7 mouse cellular contexts compared by ENCODE assay signal in the genomic region with DNA sequence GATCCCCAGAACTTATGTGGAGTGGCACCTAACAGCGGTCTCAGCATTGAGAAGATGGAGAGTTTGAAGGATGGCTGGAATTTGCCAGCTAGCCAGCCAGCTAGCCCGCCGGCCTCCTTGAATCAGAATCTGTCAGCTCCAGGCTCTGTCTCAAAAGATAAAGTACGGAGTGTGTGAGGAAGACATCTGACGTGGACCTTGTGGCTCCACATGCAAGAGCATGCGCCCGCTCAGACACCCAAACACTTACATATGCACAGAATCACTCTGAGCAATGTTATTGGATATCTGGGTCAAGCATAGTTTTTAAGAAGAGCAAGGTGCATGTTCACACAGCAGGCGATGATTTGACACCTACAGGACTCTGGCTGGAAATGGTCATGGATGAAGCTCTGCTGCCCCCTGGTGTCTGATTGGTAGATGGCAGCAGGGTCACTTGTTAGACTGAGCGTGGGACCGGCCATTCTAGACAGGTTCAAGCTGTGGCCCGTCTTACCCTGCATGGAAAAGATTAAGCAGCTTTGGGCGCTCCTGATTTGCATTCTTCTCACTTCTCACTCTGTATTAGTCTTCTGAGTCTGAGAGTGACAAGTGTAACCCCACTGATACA. TPM values are rescaled to one million over a fixed set of nuclear protein-coding genes. Genes with fewer than 3 reads are reported as not detected.
A peak's percentile ranks its signal among the peaks of the same experiment; 100 is the strongest.
DNase-seq lines count a peak whose midpoint lies in the region; ATAC-seq and TF ChIP-seq lines count a peak whose summit lies in the region.

No protein-coding gene starts in this region.

- H3K4me3 ChIP-seq in intestine, embryonic 14.5 days (ENCODE audit: low read depth, low read length), result no peak overlapping the region
- H3K4me3 ChIP-seq in midbrain, embryonic 12.5 days, result no peak overlapping the region
- H3K4me3 ChIP-seq in small intestine, adult 2 months (ENCODE audit: low read depth, low read length), result no peak overlapping the region

- no peak overlapping the region for H3K9ac ChIP-seq in intestine, embryonic 14.5 days (ENCODE audit: low read length)
- no peak overlapping the region for H3K9ac ChIP-seq in midbrain, embryonic 12.5 days (replicated peaks)

- TF ChIP-seq POLR2A in small intestine, adult 2 months (IDR thresholded peaks at IDR 0.05; ENCODE audit: low read depth, low read length), result no peak

- H3K9me3 ChIP-seq in intestine, embryonic 14.5 days (ENCODE audit: control insufficient read depth, low read length), result no peaks in the 10 kb centered on the region
- H3K9me3 ChIP-seq in midbrain, embryonic 12.5 days, result no peaks in the 10 kb centered on the region

- no peaks in the 10 kb centered on the region for H3K27me3 ChIP-seq in intestine, embryonic 14.5 days (replicated peaks; ENCODE audit: control insufficient read depth, insufficient read depth, low read length)
- H3K27me3 ChIP-seq in midbrain, embryonic 12.5 days, result no peaks in the 10 kb centered on the region
- H3K27me3 ChIP-seq in small intestine, adult 2 months (ENCODE audit: control insufficient read depth, insufficient read depth, low read length), result no peaks in the 10 kb centered on the region

- no peak overlapping the region for H3K4me2 ChIP-seq in intestine, embryonic 14.5 days (ENCODE audit: low read length)
- H3K4me2 ChIP-seq in midbrain, embryonic 12.5 days (replicated peaks), result no peak overlapping the region

- TF ChIP-seq CTCF in small intestine, adult 2 months (IDR thresholded peaks at IDR 0.05; ENCODE audit: extremely low read depth, insufficient read length, insufficient replicate concordance, low read depth, low read length), result peak; percentile 88; the same call in 1 of the 2 replicates

- peaks cover 12% of the 10 kb centered on the region for H3K36me3 ChIP-seq in intestine, embryonic 14.5 days (ENCODE audit: control insufficient read depth, insufficient read depth, low read length)
- peaks cover 28% of the 10 kb centered on the region for H3K36me3 ChIP-seq in midbrain, embryonic 12.5 days
- H3K36me3 ChIP-seq in small intestine, adult 2 months (ENCODE audit: control insufficient read depth, insufficient read depth, low read length), result no peaks in the 10 kb centered on the region

- H3K4me1 ChIP-seq in intestine, embryonic 14.5 days (replicated peaks; ENCODE audit: control insufficient read depth, insufficient read depth, low read length), result no peaks in the 10 kb centered on the region
- H3K4me1 ChIP-seq in midbrain, embryonic 12.5 days, result no peaks in the 10 kb centered on the region
- H3K4me1 ChIP-seq in small intestine, adult 2 months (ENCODE audit: control insufficient read depth, insufficient read depth, insufficient read length, low read length), result no peaks in the 10 kb centered on the region

- peak; percentile 63 for ATAC-seq in intestine, embryonic 14.5 days (replicated peaks; ENCODE audit: low FRiP score, low TSS enrichment, low read depth)
- peak; percentile 54; the same call in 1 of the 2 replicates for ATAC-seq in midbrain, embryonic 12.5 days (ENCODE audit: low FRiP score, low read depth)

- no peak overlapping the region for H3K27ac ChIP-seq in intestine, embryonic 14.5 days (ENCODE audit: low read depth)
- no peak overlapping the region for H3K27ac ChIP-seq in midbrain, embryonic 12.5 days (replicated peaks)
- no peak overlapping the region for H3K27ac ChIP-seq in small intestine, adult 2 months (ENCODE audit: insufficient read depth, low read depth, low read length)

- WGBS in intestine, embryonic 14.5 days, result 39% methylated on average over 12 of the region's 12 CpGs
- WGBS in midbrain, embryonic 12.5 days, result 47% methylated on average over 12 of the region's 12 CpGs
- 39% methylated on average over 12 of the region's 12 CpGs for WGBS in small intestine, adult 2 months

- DNase-seq in ZHBTc4 (ENCODE audit: low read depth, low spot score), result peak; percentile 91
- peak; percentile 91 to 98 for DNase-seq in cerebellum, postnatal 36 days
- peak; percentile 79 to 82 for DNase-seq in gastrocnemius, adult 8-10 months (ENCODE audit: low spot score in 2 of 2)
- DNase-seq in intestine, embryonic 14.5 days (ENCODE audit: low spot score), result peak; percentile 96
- peak; percentile 45 to 94 for DNase-seq in left cerebral cortex, adult 9 months (ENCODE audit: low spot score in 2 of 2)

RNA-seq across cellular contexts. Expression of a gene that starts 11.0 kb away (rescaled TPM):
- 1 to 10 TPM in 2 of 4 experiments, under 1 TPM in 1, not detected in 1; 0.88 to 3.6 (median 1.7) TPM for total RNA-seq in gastrocnemius, adult 8-10 months (2022)
- polyA plus RNA-seq in intestine, embryonic 14.5 days (2014; fragmentation: Nextera tagmentation; extraction: Ambion mirVana), result 2.4 and 5.2 TPM in 2 replicates
- polyA plus RNA-seq in midbrain, embryonic 12.5 days (2016; fragmentation: Nextera tagmentation; extraction: Ambion mirVana), result 2.9 and 3.0 TPM in 2 replicates
- 2.3 and 4.6 TPM in 2 replicates for polyA plus RNA-seq in small intestine, adult 2 months (2012; rRNA removed)

RNA-seq across cellular contexts. Expression of a gene that starts 18.5 kb away (rescaled TPM):
- total RNA-seq in gastrocnemius, adult 8-10 months (2022), result 10 to 100 TPM; 42.6 to 50.9 (median 47.3) TPM
- polyA plus RNA-seq in intestine, embryonic 14.5 days (2014; fragmentation: Nextera tagmentation; extraction: Ambion mirVana), result 67.3 and 76.0 TPM in 2 replicates
- 197 and 204 TPM in 2 replicates for polyA plus RNA-seq in midbrain, embryonic 12.5 days (2016; fragmentation: Nextera tagmentation; extraction: Ambion mirVana)
- polyA plus RNA-seq in small intestine, adult 2 months (2012; rRNA removed), result 18.9 and 20.6 TPM in 2 replicates

RNA-seq across cellular contexts. Expression of a gene that starts 37.9 kb away (rescaled TPM):
- total RNA-seq in gastrocnemius, adult 8-10 months (2022), result not detected
- 0.26 and 0.41 TPM in 2 replicates for polyA plus RNA-seq in intestine, embryonic 14.5 days (2014; fragmentation: Nextera tagmentation; extraction: Ambion mirVana)
- polyA plus RNA-seq in midbrain, embryonic 12.5 days (2016; fragmentation: Nextera tagmentation; extraction: Ambion mirVana), result 2.0 and 2.3 TPM in 2 replicates
- polyA plus RNA-seq in small intestine, adult 2 months (2012; rRNA removed), result 0.48 and 0.62 TPM in 2 replicates
